Mouse (Mus musculus): Measurements from ENCODE around the gene Gm5941. TPM values are rescaled to one million over a fixed set of nuclear protein-coding genes. Genes with fewer than 3 reads are reported as not detected.

The Gm5941 gene
- not detected for total RNA-seq (2023)

DNA sequence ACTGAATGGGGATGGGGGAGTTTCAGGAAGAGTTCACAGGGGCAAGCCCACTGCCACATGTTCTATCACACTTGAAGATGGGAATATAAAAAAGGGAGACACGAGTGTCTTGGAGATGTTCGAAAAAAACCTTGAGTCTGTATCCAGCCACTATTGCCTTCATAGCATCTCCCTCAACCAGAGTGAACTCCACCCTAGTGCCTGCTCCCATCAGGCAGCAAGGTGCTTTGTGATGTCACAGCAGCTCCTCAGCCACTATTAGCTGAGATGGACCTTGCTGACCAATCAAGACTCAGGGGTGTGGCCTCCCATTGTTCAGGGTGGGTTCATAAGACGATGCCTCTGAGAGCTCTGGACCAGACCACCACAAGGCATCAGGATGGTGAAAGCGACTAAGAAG lies at the start of gene Gm5941:
Gene Gm5941 (plus strand): TSS at position 301 of the 400 bp plus-strand sequence.

Other genes with a start within 250 kb of the Gm5941 start
- not detected for gene Mageb18, start 109.6 kb downstream of the Gm5941 start, total RNA-seq (2023)

Measured in monocyte, adult 59 days (primary cell).